Mouse (Mus musculus) hindbrain, embryonic 11.5 days (tissue): ENCODE results near the gene Zbtb44. TPM values are rescaled to one million over a fixed set of nuclear protein-coding genes. Genes with fewer than 3 reads are reported as not detected.
A peak's percentile ranks its signal among the peaks of the same experiment; 100 is the strongest.

ENCODE experiments used
- ATAC-seq: fragments of 200-750 bp; cut with Nextera tagmentation; 2 replicates; pipeline ENCODE4 v1.8.0; 2017; ENCODE audit warnings: mild to moderate bottlenecking, moderate TSS enrichment, moderate library complexity; ENCODE audit not compliant: low FRiP score
- DNase-seq: peaks from one replicate; pipeline ENCODE4 v3.0.0-alpha.2; 2015; ENCODE audit warnings: low spot score
- H3K27ac ChIP-seq: fragments of 300-500 bp; sonication (generic); 2 replicates; pipeline ENCODE4 v1.5.1; 2014; ENCODE audit warnings: mild to moderate bottlenecking, low read depth, low read length
- H3K27me3 ChIP-seq: fragments of 300-500 bp; sonication (generic); 2 replicates; pipeline ENCODE4 v1.6.1; 2014; ENCODE audit warnings: mild to moderate bottlenecking, low read length, moderate library complexity, mixed read lengths; ENCODE audit not compliant: control insufficient read depth, insufficient read depth
- H3K36me3 ChIP-seq: fragments of 300-500 bp; sonication (generic); 2 replicates; pipeline ENCODE4 v1.6.1; 2014; ENCODE audit warnings: mild to moderate bottlenecking, low read length, moderate library complexity, mixed read lengths; ENCODE audit not compliant: control insufficient read depth, insufficient read depth
- H3K4me1 ChIP-seq: fragments of 300-500 bp; sonication (generic); replicated peaks from 2 replicates; pipeline ENCODE4 v1.6.1; 2014; ENCODE audit warnings: low read length, mixed read lengths; ENCODE audit not compliant: control insufficient read depth, insufficient read depth
- H3K4me2 ChIP-seq: fragments of 300-500 bp; sonication (generic); replicated peaks from 2 replicates; pipeline ENCODE4 v1.6.1; 2014; ENCODE audit warnings: mild to moderate bottlenecking, low read depth, low read length
- H3K4me3 ChIP-seq: fragments of 300-500 bp; sonication (generic); 2 replicates; pipeline ENCODE4 v1.5.1; 2014; ENCODE audit warnings: low read depth, low read length
- H3K9ac ChIP-seq: fragments of 300-500 bp; sonication (generic); 2 replicates; pipeline ENCODE4 v1.6.1; 2014; ENCODE audit warnings: low read depth, low read length
- H3K9me3 ChIP-seq: fragments of 300-500 bp; sonication (generic); 2 replicates; pipeline ENCODE4 v1.6.1; 2016; ENCODE audit warnings: low read length; ENCODE audit not compliant: control insufficient read depth
- WGBS: fragments of 180-500 bp; shearing (Covaris S2); extraction: QIAGEN DNeasy Blood & Tissue Kit; methylation state at CpG from one replicate; pipeline ENCODE4 v1.1.7; 2014; 5-methylcytosine and 5-hydroxymethylcytosine counted together
- polyA plus RNA-seq: library from polyadenylated mRNA; unstranded; fragments of >200 nt; fragmentation: Nextera tagmentation; extraction: Ambion mirVana; gene quantifications from 2 replicates; pipeline ENCODE4 v1.2.1, GENCODE M21; 2014

Zbtb44 gene
- polyA plus RNA-seq, 1 experiment from 2014 or later, result 9.2 TPM

DNA sequence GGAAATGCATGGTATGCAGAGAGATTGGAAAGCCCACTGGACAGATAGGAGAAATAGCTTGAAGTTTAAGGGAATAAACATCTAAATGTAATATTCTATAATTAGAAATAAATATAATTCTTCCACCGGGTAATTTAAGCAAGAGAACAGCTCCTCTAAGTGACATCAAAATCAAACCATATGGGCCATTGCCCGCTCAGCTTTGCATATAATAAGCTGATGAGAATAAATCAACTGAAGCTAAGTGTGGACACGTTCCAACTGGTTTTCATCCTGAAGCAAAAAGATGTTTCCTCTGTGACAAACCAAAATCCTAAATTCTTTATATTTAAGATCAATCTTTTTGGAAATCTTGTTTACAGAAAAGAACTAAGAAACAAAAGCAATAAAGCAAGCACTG lies 19.7 kb upstream of the Zbtb44 start:
- WGBS, result 85% methylated on average over 3 of the region's 3 CpGs
- Histone ChIP-seq H3K4me1 (no peaks in the 10 kb centered on the region), H3K9me3 (no peaks in the 10 kb centered on the region), H3K27me3 (no peaks in the 10 kb centered on the region), H3K4me2 (no peak overlapping the region), H3K27ac (no peak overlapping the region), H3K4me3 (no peak overlapping the region), H3K36me3 (no peaks in the 10 kb centered on the region), H3K9ac (no peak overlapping the region)
- no peak for DNase-seq
- no peak for ATAC-seq

DNA sequence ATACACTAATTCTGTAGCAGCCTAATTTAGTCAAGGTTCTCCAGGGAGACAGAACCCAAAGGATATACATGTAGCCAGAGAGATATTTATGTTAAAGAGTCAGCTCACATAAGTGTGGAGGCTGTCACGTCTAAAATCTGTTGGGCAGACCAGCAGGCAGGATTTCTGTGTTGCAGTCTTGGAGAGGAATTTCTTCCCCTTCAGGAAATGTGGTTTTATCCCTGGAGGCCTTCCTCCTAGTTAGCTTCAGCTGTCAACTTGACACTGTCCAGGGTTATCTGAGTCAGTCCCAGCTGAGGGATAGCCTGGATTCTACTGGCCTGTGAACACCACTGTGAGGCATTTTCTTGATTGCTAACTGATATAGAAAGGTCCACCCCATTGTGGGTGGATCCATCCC lies 18.9 kb upstream of the Zbtb44 start:
- DNase-seq, result no peak
- Histone ChIP-seq H3K36me3 (no peaks in the 10 kb centered on the region), H3K9me3 (no peaks in the 10 kb centered on the region), H3K4me2 (no peak overlapping the region), H3K27ac (no peak overlapping the region), H3K9ac (no peak overlapping the region), H3K4me3 (no peak overlapping the region), H3K27me3 (no peaks in the 10 kb centered on the region), H3K4me1 (no peaks in the 10 kb centered on the region)
- no peak for ATAC-seq
- WGBS, result 63% methylated on average over 1 of the region's 1 CpGs

DNA sequence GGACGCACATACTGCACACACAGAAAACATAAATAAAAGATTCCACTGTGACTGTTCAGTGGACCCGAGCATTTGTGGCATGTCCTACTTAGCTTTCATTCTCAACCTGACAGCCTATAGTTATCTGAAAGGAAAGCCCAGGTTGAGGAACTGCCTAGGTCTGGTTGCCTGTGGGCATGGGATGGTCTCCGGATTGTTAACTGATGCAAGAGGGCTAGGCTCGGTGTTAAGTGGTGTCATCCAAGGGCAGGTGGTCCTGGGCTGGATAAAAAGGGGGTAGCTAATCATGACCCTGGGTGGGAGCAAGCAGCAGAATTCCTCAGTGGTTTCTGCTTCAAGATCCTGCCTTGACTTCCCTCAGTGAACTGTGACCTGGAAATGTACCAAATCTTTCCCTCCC lies 17.8 kb upstream of the Zbtb44 start:
- Histone ChIP-seq H3K27me3 (no peaks in the 10 kb centered on the region), H3K9ac (no peak overlapping the region), H3K9me3 (no peaks in the 10 kb centered on the region), H3K36me3 (no peaks in the 10 kb centered on the region), H3K4me3 (no peak overlapping the region), H3K27ac (no peak overlapping the region), H3K4me1 (no peaks in the 10 kb centered on the region), H3K4me2 (no peak overlapping the region)
- DNase-seq (no peak), ATAC-seq (no peak)
- WGBS, result 89% methylated on average over 4 of the region's 4 CpGs

DNA sequence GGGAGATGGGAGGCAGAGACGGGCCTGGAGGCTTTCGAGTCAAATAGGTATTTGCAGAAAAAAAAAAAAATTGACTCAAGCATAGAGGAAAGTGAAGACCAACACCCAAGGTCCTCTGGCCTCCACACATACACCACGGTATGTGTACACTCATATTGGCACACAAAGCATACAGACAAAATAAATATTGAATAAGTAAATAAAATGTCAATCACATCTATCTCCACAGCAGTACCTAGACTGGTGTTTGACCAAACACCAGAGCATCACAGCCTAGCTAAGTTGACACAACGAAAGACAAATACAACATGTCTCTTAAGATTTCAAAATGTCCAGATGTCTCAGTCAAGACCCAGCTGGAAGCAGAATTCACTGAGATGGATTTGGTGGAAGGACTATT lies 17.0 kb upstream of the Zbtb44 start:
- no peaks in the 10 kb centered on the region for H3K36me3 ChIP-seq
- ATAC-seq (no peak), DNase-seq (no peak)
- H3K4me3 ChIP-seq, result no peak overlapping the region
- H3K27me3 ChIP-seq, result no peaks in the 10 kb centered on the region
- WGBS, result 90% methylated on average over 4 of the region's 4 CpGs
- no peaks in the 10 kb centered on the region for H3K9me3 ChIP-seq
- no peak overlapping the region for H3K9ac ChIP-seq
- no peaks in the 10 kb centered on the region for H3K4me1 ChIP-seq
- no peak overlapping the region for H3K4me2 ChIP-seq
- H3K27ac ChIP-seq, result no peak overlapping the region

DNA sequence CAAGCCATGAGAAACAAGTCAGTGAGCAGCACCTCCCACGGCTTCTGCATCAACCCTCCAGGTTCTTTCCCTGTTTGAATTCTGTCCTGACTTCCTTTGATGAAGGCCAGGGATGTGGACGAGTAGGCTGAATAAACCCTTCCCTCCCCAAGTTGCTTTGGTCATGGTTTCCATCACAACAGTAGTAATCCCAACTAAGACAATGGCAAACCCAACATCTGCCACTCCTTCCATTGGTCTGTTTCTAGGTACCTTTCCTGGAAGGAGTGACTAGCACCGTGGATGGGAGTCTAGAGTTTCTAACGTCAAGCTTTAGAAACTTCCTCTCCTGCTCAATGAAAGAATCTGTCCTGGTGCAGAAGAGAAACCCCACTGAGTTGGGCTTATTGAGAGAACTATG lies 12.8 kb upstream of the Zbtb44 start:
- Histone ChIP-seq H3K27me3 (no peaks in the 10 kb centered on the region), H3K9me3 (no peaks in the 10 kb centered on the region), H3K4me2 (no peak overlapping the region), H3K4me1 (no peaks in the 10 kb centered on the region), H3K27ac (no peak overlapping the region), H3K36me3 (no peaks in the 10 kb centered on the region), H3K4me3 (no peak overlapping the region), H3K9ac (no peak overlapping the region)
- ATAC-seq (no peak), DNase-seq (no peak)
- 71% methylated on average over 4 of the region's 4 CpGs for WGBS

DNA sequence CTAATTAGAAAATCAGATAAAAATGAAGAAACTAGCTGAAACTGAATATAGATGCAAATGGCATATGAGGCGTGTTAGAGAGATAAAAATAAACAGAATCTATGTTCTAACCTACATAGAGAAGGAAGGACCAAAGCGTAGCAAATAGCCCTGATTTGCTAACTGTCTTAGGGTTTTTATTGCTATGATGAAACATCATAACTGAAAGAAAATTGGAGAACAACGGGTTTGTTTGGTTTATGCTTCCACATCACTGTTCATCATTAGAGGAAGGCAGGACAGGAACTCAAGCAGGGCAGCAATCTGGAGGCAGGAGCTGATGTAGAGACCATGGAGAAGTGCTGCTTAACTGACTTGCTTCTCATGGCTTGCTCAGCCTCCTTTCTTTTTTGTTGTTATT lies 12.3 kb upstream of the Zbtb44 start:
- no peak for DNase-seq
- WGBS, result 83% methylated on average over 3 of the region's 3 CpGs
- Histone ChIP-seq H3K4me2 (no peak overlapping the region), H3K27me3 (no peaks in the 10 kb centered on the region), H3K9me3 (no peaks in the 10 kb centered on the region), H3K36me3 (no peaks in the 10 kb centered on the region), H3K4me3 (no peak overlapping the region), H3K27ac (no peak overlapping the region), H3K4me1 (no peaks in the 10 kb centered on the region), H3K9ac (no peak overlapping the region)
- ATAC-seq, result no peak

DNA sequence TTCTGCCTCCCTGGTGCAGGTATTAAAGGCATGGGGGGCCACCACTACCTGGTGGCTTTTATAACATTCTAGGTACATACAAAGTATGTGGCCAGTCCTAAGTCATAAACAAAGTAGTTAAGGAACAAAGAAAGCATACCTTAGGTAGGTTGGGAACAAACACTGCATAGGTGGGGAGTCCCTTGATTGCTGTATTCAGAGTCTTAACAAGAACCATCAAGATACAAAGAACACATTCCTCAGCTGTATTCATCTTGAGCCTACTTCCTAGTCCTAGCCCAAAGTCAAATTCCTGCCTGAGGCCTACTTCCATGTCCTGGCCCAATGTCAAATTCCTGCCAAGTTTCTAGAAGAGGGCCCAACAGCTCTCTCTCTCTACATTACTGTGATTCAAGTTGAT lies 11.7 kb upstream of the Zbtb44 start:
- no peaks in the 10 kb centered on the region for H3K9me3 ChIP-seq
- no peak overlapping the region for H3K27ac ChIP-seq
- no peak for ATAC-seq
- no peak overlapping the region for H3K9ac ChIP-seq
- H3K4me3 ChIP-seq, result no peak overlapping the region
- no peaks in the 10 kb centered on the region for H3K27me3 ChIP-seq
- H3K4me1 ChIP-seq, result no peaks in the 10 kb centered on the region
- DNase-seq, result no peak
- H3K4me2 ChIP-seq, result no peak overlapping the region
- H3K36me3 ChIP-seq, result no peaks in the 10 kb centered on the region

DNA sequence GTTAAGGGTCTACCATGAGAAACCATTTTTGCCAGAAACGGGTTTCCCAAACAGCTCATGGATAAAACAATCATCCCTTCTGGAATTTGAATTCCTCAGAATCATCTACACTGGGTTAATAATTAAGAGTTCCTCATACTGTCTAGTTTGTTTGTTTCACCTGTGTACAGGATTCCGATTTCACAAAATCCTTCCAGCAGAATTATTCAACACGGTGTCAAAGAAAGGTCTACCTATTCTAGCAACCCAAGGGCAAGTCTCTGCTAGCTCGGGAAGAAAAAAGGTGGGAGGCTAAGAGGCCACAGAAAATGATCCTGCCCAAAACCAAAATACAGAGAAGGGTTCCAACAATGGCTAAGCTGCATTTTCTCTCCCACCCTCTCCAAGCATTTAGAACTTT lies 2.2 kb upstream of the Zbtb44 start:
- no peaks in the 10 kb centered on the region for H3K9me3 ChIP-seq
- H3K27me3 ChIP-seq, result no peaks in the 10 kb centered on the region
- WGBS, result 90% methylated on average over 4 of the region's 4 CpGs
- DNase-seq (no peak), ATAC-seq (no peak)
- H3K4me1 ChIP-seq, result no peaks in the 10 kb centered on the region; the same call in 1 of the 2 replicates
- no peak overlapping the region for H3K9ac ChIP-seq
- no peak overlapping the region for H3K4me2 ChIP-seq
- no peak overlapping the region for H3K27ac ChIP-seq
- no peaks in the 10 kb centered on the region for H3K36me3 ChIP-seq
- H3K4me3 ChIP-seq, result no peak overlapping the region

DNA sequence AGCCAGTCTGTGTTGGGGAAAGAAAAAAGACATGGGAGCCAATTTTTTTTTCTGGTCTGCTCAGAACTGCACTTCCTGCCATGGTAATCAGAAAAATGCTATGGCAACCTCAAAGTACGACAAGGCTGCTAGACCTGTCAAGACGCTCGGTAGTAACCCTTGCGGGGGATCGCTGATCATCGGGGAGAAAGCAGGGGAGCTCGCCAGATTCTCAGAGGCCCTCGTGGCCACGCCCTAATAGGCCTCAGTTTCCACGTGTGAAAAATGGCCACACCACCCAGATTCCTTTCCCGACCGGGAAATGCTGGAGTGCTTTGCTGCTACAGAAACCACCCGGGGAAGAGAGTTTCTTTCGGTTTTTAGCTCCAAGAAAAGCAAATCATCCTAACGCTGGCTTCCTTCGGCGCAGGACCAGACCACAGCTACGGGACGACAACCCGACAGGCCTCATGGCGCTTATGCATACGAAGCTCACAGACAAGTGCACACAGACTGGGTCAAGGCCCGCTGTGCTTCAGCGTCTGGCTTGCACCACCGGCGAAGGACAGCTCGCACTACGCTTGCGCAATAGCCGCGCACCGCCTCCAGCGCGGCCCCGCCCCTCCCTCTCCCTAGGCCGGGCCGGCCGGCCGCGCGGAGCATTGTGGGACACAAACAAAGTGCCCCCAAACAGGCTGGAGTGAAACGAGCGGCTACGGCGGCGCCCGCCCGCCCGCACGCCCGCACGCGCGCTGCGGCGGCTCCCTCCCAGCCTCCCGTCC lies 513 bp upstream of the Zbtb44 start:
- Histone ChIP-seq H3K4me1 (no peaks in the 10 kb centered on the region; the same call in 1 of the 2 replicates), H3K9ac (peak overlapping the region; percentile 94), H3K4me3 (peak overlapping the region; percentile 88), H3K27ac (peak overlapping the region; percentile 98), H3K27me3 (no peaks in the 10 kb centered on the region), H3K9me3 (no peaks in the 10 kb centered on the region), H3K36me3 (no peaks in the 10 kb centered on the region), H3K4me2 (peak overlapping the region; percentile 83)
- DNase-seq (peak; percentile 98), ATAC-seq (peak; percentile 97)
- WGBS, result under 1% methylated on average over 56 of the region's 57 CpGs
